Mouse (Mus musculus) mouse embryonic stem cell (cell line): ENCODE measurements around the gene 1700001C02Rik.

Experiments used
- in situ Hi-C, 2 experiments: fragments of 300-500 bp; cut with MboI; formaldehyde crosslinking; loops; 1 replicate in 1 of 2; 3 replicates in 1 of 2; pipeline ENCODE4 v1.14.3; 2019 to 2020; ENCODE audit warnings: low sequenced_read_pairs in 2 of 2, low pct_unique_long_range_greater_than_20kb in 1 of 2, mixed read lengths in 1 of 2; ENCODE audit not compliant: unreplicated experiment in 1 of 2

1700001C02Rik gene

DNA sequence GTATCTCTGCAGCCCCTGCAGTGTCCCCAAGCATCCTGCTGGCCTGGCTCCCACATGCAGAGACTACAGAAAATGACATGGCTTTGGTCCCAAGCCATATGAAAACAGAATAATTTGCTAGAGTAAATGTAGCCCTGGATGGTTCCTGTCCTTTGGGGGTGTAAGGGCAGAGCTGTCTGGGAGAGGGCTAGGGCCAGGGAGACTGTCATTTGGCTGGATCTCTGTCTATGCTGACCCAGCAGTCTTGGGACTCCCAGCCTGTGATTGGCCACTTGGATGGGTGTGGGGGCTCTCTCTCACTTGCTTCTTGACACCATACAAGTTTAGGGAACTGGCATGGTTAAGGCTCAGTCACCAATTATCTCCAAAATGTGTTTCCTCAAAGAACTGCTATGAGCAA lies 24.4 kb downstream of the 1700001C02Rik start:
- in situ Hi-C loops, result no loop called here

DNA sequence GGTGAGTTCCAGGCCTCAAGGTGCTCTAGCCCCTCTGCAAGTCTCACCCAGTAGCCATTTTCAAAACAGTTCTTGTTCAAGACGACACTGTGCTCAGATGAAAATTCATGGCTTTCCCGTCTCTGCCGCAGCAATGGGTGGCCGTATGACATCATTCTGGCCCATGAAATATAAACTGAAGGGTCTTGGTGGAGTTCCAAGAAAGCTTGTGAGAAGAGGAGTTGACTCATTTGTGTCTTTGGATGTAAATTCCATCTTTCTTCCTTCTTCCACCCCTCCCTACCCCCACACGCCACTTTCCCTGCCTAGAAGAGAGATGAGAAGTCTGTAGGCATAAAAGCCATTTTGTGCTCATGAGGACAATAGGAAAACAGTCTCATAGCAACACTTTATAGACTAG lies 25.0 kb downstream of the 1700001C02Rik start:
- in situ Hi-C loops, result no loop called here

DNA sequence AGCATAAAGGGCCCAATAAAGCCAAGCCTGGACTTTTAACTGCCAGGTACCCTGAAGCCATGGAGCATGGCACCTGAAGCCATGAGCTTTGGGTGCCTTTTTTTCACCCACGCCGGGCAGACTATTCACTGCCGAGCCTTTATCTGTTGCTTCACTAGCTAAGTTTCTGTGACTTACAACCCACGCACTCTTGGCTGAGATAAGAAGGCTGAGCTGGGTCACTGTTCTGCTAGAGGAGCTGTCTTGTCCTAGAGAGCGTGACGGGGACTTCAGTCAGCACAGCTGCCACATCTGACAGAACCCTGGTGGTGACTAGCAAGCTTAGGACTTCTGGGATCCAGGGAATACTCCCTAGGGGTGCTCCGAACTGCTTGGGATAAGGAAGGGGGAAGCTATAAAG lies 27.9 kb downstream of the 1700001C02Rik start:
- in situ Hi-C loops, result no loop called here

DNA sequence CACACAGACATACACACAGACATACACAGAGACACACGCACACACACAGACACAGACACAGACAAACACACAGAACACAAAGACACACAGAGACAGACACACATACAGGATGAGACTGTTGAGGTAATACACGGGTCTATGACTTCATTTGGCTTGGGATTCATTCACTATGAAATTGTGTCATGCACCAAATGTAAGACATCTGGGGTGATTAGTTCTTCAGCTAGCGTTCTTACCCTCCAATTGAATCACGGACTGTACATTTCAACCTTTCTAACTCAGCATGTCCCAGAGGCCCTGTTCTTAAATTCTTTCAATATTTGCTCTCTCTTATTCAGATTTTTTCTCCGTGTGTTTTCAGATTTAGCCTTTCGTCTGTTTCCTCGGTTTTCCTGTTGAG lies 28.8 kb downstream of the 1700001C02Rik start:
- in situ Hi-C loops, result no loop called here

DNA sequence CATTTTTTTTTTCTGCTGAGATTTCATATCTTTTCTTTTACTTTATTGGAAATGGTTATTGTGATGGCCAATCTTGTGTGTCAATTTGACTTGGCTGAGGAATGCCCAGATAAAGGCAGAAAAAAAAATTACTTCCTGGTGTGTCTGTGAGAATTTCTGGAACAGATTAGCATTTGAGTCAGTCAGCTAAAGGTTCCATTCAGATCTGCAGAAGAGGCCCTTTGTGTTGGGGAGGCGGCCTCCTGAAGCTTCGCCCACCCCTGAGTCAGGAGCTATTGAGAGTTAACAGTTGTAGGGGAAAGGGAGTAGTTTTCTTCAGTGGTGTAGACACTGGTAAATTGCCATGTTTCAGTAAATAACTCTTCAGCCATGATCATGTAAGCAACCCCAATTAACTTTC lies 29.4 kb downstream of the 1700001C02Rik start:
- in situ Hi-C loops, result no loop called here

DNA sequence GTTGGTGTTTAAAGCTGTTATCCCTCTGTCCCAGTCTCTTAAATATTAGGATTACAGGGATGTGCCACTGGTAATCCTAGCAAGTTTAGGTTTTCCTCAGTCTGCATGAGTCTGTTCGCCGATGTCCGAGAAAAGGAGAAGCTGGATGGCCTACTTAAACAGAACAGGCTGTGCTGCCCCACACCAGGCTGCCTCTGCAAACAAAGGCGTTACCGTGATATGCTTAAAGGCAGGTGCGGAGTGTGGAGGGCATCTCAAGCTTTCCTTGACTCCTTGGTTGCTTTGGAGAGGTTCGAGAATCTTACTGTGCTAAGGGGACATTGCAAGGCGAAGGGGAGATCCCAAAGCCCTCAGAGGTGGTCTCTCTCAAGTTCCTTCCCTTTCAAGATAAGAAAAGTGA lies 31.0 kb downstream of the 1700001C02Rik start:
- in situ Hi-C loops, result no loop called here

DNA sequence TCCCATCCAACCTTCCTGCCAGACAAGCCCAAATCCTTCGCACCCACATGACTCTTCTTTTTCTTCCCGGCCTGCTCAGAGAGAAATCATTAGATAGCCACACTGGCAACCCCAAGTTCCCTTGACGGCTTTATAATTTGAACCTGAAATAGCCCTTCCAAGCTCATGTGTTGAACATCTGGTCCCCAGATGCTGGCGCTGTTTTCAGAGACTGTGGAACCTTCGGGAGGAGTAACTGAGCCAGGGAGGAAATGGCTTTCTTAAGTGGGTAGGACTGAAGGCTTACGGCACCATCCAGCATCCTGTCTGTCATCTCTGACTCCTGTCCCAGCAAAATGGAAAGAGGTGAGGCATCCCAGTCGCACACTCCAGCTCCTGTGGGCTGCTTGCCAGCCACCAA lies 31.5 kb downstream of the 1700001C02Rik start:
- in situ Hi-C loops, result no loop called here

DNA sequence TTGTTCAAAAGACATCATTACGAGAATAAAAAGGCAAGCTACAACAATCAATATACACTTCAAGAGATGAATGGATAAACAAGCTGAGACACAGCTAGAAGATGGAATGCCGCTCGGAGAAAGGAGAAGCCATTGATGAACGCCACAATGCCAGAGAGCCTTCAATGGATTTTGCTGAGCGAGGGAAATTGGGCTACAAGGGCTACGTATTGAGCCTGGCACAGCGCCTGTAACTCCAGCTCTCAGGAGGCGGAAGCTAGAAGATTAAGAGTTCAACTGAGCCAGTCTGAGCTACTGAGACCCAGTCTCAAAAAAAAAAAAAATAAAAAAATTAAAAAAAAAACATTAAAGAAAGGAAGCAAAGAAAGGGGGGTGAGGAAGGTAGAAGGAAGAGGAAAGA lies 47.3 kb downstream of the 1700001C02Rik start:
- in situ Hi-C loops, result no loop called here

DNA sequence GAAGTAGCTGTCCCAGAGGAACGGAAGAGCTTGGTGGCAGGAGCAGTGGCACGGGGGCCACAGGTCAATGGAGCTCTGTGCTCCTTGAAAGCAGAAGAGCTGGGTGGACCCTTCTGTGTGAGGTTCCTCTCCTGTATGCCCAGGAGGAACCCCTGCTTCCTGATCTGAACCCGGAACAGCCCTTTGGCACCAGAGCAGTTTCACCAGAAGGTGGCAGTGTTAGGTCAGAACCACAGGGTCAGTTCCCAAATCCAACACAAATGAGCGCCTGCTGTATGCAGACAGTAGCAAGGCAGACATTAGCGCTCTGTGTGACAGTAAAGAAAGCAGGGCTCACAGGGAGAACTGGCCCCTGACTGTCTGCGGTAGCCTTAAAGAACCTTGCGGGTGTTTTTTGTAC lies 50.5 kb downstream of the 1700001C02Rik start:
- in situ Hi-C loops, result loop anchor here (5.0 kb wide), 1 partner anchor 121 kb away; no protein-coding TSS in a partner anchor

DNA sequence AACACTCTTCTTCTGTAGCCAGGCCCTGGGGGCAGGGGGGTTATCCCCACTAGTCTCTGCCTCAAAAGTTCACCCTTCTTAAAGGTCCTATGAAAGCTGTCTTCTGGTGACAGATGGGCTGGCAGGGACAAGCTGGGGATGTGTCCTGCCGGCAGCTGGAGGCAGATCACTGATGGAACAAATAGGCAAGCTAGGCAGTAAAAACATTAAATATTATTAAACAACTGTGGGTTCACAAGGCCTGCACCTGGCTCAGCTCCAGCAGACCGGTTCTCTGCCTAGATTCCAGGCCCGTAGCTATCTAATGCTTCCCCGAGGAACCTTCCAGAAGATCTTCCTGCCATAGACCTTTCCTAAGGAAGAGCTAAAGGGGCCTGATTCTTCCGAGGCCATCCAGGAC lies 52.3 kb downstream of the 1700001C02Rik start:
- in situ Hi-C loops, result loop anchor here (5.0 kb wide), 1 partner anchor 119 kb away; no protein-coding TSS in a partner anchor

DNA sequence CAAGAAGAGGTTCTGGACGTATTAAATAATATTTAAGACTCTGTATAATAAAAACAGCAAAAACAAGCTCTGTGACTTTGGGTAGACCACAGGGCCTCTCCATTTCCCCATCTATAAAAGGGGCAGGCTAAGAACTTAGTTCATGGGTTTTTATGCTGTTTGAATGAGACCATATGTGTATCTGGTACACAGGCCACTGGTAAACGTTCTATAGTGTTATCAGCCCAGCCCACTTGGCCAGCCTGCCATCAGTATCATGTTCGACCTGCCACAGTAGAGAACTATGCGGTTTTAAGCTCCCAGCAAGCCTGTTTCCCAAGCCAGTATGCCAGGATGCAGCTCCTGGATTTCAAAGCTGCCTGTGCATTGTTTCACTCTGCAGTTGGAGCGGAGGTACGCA lies 52.7 kb downstream of the 1700001C02Rik start:
- in situ Hi-C loops, result loop anchor here (5.0 kb wide), 1 partner anchor 119 kb away; no protein-coding TSS in a partner anchor

DNA sequence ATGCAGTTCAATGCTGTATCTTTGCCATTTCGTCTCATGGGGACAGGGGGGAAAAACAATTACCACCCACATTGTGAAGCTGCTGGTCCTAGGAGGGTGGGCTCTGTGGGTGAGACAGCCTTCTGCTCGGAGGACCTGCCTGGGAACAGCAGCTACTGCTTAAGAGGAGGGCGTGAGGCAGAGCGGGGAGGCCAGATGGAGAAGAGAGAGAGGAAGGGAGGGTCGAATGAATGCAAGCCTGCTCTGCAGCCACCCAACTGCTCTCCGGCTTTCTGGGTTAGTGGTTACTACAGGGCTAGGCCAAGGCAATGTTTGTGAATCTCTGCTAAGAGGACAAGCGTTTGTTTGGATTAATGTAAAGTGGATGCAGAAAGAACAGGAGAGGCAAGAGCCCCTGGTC lies 53.6 kb downstream of the 1700001C02Rik start:
- in situ Hi-C loops, result loop anchor here (5.0 kb wide), 1 partner anchor 118 kb away; no protein-coding TSS in a partner anchor

DNA sequence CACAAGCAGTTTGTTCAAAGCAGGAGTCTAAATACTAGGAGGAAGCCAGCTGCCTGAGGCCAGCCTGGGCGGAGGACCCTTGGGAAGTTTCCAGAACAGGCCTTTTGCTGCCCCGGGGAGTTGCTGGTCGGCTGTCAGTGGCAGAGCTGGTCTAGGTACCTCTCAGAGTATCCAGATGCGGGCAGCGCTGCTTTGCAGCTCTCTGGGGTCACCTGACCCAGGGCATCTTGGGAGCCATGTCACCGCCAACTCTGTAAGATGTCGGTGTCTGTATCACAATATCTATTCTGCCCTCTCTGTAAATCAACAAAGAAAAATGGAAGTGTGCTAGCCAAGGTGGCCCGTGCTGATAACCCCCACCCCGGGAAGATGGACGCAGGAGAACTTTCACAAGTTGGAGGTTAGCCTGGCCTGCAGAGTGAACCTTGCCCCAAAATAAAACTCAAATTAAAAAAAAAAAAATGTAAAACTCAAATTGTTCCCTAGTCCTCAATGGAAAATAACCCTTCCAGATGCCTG lies 54.4 kb downstream of the 1700001C02Rik start:
- in situ Hi-C loops, result no loop called here

DNA sequence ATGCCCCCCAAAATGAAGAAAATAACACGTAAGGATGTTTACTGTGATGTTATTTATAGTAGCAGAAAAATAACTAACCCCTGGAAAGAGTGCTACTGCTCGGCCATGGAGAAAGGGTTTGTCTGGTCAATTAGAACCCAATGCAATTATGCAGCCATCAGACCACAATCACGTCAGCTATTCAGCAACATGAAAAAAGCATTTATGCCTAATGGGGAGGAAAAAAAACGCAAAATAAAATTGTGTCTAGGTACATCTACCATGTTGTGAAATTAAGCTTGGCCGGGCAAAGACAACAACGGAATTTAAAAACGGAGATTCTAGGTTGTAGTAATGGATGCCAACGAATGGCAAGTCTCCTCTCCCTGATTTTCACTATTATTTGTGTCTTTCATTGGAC lies 56.6 kb downstream of the 1700001C02Rik start:
- in situ Hi-C loops, result no loop called here

DNA sequence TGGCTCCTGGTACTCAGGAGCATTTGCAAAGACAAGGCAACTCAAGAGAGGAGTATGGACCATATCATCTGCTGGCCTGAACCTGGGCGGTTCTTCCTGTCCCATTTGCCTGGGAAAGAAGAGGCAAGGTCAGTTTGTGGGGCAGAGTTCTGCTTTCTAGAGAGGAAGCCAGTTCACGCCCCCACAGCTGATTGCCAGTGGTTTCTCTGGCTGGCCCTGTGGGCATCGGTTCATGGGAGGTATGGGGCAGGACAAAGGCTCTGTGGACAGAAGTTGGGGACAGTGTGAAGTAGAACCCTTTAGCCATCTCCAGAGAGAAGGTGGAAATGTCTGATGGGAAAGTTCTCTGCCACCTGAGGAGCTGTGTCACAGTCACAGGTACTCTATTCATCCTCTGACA lies 57.3 kb downstream of the 1700001C02Rik start:
- in situ Hi-C loops, result no loop called here

DNA sequence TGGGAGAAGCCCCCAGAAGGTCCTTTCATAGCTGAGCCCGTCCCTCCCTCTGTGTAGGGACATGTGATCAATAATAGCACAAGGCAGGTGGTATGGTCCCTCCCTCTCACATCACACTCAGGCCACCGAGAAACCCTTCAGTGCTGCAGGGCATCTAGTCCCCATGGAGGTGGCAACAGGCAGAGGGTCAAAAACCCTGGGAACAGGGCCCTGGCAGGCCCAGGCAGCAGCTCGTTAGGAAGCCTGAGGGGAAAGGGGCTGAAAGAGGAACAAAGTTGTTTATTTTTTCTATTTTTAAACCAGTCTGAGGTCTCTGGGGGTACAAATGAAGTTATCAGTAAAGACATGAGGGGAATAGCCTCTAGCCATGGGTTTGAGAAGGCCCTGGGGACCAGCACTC lies 58.4 kb downstream of the 1700001C02Rik start:
- in situ Hi-C loops, result no loop called here

DNA sequence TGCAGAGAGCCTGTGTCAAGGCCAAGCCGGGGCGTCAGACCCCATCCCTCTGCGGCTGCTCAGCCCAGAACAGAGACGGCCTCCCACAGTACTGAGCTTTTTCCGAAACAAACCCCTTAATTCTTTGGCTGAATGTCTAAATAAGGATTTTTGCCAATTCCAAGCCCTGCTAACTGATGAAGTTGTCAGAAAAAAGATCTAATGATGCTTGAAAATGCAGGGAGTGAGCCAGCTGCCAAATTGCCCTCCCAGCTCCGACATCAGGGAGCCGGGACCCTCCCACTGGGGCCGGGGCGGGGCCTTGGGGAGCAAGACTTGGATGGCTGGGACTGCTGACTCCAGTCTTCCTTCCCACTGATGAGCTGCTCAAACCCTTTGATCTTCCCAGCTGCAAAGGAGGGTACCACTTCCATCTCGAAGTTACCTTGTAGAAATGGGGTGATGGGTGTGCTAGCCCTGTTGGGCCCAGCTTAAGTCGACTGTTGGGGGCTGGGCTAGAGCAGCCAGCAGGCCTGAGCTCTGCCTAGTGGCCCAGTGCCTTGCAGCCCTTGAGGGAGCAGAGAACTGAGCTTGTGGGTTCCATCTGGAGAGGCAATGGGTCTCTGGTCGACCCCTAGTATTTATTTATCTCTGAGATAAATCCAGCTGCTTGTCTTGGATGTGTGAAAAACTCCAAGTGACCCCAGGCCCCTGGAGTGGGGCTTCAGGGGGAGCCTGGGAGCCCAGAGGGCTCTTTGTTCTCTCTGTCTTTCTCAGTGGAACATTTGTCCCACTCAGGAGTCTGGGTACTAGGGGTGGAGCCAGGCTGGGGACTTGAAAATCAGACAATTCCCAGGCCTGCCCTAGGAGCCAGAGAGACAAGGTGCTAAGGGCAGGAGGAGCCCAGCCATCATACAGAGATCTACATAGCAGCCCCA lies 60.3 kb downstream of the 1700001C02Rik start:
- in situ Hi-C loops, result no loop called here

DNA sequence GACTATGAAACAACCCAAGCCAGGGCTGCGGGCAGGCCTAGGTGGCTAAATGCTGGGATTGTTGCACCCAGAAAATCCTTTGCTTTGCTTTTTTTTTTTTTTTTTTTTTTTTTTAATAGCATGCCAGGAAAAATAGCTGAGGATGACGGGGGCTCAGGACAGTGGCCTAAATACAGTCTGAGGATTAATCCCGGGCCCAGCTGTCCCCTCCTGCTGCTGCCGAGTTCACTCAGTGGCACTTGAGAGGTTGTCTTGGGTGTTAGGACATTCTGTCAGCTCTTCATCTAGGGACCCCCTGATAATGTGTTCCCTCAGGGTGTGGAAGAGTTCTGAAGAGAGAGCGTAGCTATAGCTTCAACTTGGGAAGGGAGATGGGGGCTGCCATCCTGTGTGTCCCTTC lies 61.3 kb downstream of the 1700001C02Rik start:
- in situ Hi-C loops, result no loop called here

DNA sequence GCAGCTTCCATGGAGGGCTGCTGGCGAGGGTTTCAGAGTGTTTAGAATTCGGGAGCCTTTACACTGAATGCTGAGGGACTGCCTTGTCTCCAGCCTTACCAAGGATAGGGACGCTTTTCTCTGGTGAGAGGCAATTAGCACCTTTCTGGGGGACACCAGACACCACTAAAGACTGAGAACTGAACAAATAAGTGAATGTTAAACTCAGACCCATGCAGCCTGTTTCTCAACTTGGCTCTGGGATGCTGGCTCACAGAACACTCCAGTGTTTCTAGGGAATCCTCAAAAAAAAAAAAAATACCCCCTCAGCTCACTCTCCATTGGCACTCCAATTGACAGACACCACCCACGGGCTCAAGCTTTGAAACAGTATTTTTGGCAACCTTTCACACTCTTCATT lies 63.1 kb downstream of the 1700001C02Rik start:
- in situ Hi-C loops, result no loop called here
